Mouse (Mus musculus): ENCODE results near the gene Ube2q1.

The Ube2q1 gene

GRCm38 (mm10) chr3:89821548-89822480, 48.4 kb downstream of the Ube2q1 start:
- no peak for DNase-seq (ENCODE audit: low spot score)

- DNase-seq (ENCODE audit: low spot score) = no peak
Observed at GRCm38 (mm10) chr3:89823594-89823993, 50.2 kb downstream of the Ube2q1 start.

- no peak for DNase-seq (ENCODE audit: low spot score)
Observed at GRCm38 (mm10) chr3:89826295-89826694, 52.9 kb downstream of the Ube2q1 start.

GRCm38 (mm10) chr3:89830815-89831591, 57.6 kb downstream of the Ube2q1 start, which contains the start of gene She:
She (plus strand) TSS chr3:89831370.
- DNase-seq (ENCODE audit: low spot score) = no peak
